Mouse (Mus musculus): ENCODE results near the gene Ethe1. TPM values are rescaled to one million over a fixed set of nuclear protein-coding genes. Genes with fewer than 3 reads are reported as not detected.
"Not testable (repeated sequence)": the region's sequence is repeated elsewhere in the genome, so short reads cannot be mapped to it uniquely, and the experiment has no call there.

The Ethe1 gene
- polyA plus RNA-seq, 1 experiment = 34.7 TPM

DNA sequence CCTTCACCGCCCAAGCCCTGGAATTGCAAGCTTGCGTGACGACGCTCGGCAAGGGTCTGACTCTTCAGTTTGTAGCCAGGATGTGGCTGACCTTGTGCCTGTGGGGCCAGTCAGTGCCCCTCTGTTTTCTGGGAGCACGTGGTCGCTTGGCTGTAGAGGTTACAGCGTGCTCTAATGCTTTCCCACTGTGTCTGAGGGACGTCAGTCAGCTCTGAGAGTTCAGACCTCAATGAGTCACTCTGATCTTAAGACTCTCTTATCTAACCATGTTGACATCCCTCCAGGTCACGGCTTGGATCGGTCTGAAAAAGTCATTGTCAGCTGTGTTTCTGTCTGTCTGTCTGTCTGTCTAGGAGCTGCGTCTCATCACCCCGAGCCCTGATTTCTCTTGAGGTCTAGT, 27.5 kb downstream of the Ethe1 start:
- Histone ChIP-seq H3ac (ENCODE audit: control insufficient read depth, insufficient read length) (no peak overlapping the region), H3K4me3 (no peak overlapping the region), H3K27me3 (ENCODE audit: control insufficient read depth, insufficient read depth, insufficient read length) (no peaks in the 10 kb centered on the region), H3K4me2 (ENCODE audit: low read depth) (no peak overlapping the region), H3K79me2 (ENCODE audit: control insufficient read depth, insufficient read depth) (no peaks in the 10 kb centered on the region), H3K36me3 (ENCODE audit: control insufficient read depth, insufficient read depth) (peaks cover 6% of the 10 kb centered on the region)
- TF ChIP-seq REST (IDR thresholded peaks at IDR 0.05; ENCODE audit: insufficient read depth, insufficient read length) (no peak), TCF3 (IDR thresholded peaks at IDR 0.05; ENCODE audit: insufficient read length, low read depth) (no peak), POLR2A (IDR thresholded peaks at IDR 0.05; ENCODE audit: insufficient read length, low read depth) (no peak), SRF (IDR thresholded peaks at IDR 0.05; ENCODE audit: control insufficient read depth, insufficient read length, low read depth) (no peak), USF1 (IDR thresholded peaks at IDR 0.05; ENCODE audit: low read depth) (no peak), MYOG (IDR thresholded peaks at IDR 0.05; ENCODE audit: control insufficient read depth in 1 of 3, insufficient read depth in 1 of 3, insufficient read length in 2 of 3, low read depth in 2 of 3) (no peak), TCF12 (IDR thresholded peaks at IDR 0.05; ENCODE audit: insufficient read depth, poor library complexity, severe bottlenecking) (no peak), MYOD1 (IDR thresholded peaks at IDR 0.05; ENCODE audit: control insufficient read depth in 1 of 3, insufficient read length in 2 of 3, low read depth in 2 of 3) (no peak), E2F4 (IDR thresholded peaks at IDR 0.05; ENCODE audit: insufficient read depth) (no peak), CEBPB (IDR thresholded peaks at IDR 0.05; ENCODE audit: insufficient read depth, poor library complexity, severe bottlenecking) (no peak), MAX (IDR thresholded peaks at IDR 0.05; ENCODE audit: low read depth) (no peak), POLR2AphosphoS2 (IDR thresholded peaks at IDR 0.05; ENCODE audit: insufficient read length, low read depth) (no peak)

DNA sequence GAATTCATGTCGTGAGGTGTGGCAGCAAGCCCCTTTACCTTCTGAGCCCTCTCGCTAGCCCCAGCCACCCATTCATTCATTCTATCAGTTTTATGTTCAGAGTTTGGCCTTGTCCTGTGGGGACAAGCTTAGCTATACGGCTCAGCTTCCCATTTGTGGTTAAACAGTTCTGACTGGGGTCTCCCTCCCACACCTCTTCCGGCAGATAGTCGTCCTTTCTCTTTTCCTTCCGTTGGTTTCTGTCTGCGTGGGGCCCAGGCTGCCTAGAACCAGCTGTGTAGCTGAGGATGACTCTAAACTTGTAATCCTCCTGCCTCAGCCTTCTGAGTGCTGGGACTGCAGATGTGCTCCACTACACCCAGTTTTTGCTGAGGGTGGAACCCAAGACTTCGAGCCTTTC, 30.4 kb downstream of the Ethe1 start:
- H3K4me3 ChIP-seq = no peak overlapping the region
- H3K79me2 ChIP-seq (ENCODE audit: control insufficient read depth, insufficient read depth) = no peaks in the 10 kb centered on the region
- H3K4me2 ChIP-seq (ENCODE audit: low read depth) = no peak overlapping the region
- H3ac ChIP-seq (ENCODE audit: control insufficient read depth, insufficient read length) = no peak overlapping the region
- no peaks in the 10 kb centered on the region for H3K27me3 ChIP-seq (ENCODE audit: control insufficient read depth, insufficient read depth, insufficient read length)
- TF ChIP-seq MYOG (IDR thresholded peaks at IDR 0.05; ENCODE audit: control insufficient read depth in 1 of 3, insufficient read depth in 1 of 3, insufficient read length in 2 of 3, low read depth in 2 of 3) = no peak
- TF ChIP-seq POLR2A (IDR thresholded peaks at IDR 0.05; ENCODE audit: insufficient read length, low read depth) = no peak
- TF ChIP-seq POLR2AphosphoS2 (IDR thresholded peaks at IDR 0.05; ENCODE audit: insufficient read length, low read depth) = no peak
- TF ChIP-seq E2F4 (IDR thresholded peaks at IDR 0.05; ENCODE audit: insufficient read depth) = no peak
- H3K36me3 ChIP-seq (ENCODE audit: control insufficient read depth, insufficient read depth) = peaks cover 7% of the 10 kb centered on the region

DNA sequence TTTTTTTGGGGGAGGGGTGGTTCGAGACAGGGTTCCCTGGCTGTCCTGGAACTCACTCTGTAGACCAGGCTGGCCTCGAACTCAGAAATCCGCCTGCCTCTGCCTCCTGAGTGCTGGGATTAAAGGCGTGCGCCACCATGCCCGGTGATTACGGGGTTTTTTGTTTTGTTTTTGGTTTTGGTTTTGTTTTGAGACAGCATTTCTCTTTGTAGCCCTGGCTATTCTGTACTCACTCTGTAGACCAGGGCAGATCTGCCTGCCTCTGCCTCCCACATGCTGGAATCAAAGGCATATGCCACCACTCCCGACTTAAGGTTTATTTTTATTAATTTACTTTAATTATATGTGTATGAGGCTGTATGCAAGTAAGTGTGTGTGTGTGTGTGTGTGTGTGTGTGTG, 31.0 kb downstream of the Ethe1 start:
- H3K79me2 ChIP-seq (ENCODE audit: control insufficient read depth, insufficient read depth); H3K4me2 ChIP-seq (ENCODE audit: low read depth); H3ac ChIP-seq (ENCODE audit: control insufficient read depth, insufficient read length); H3K27me3 ChIP-seq (ENCODE audit: control insufficient read depth, insufficient read depth, insufficient read length); H3K36me3 ChIP-seq (ENCODE audit: control insufficient read depth, insufficient read depth); H3K4me3 ChIP-seq: not testable (repeated sequence)

DNA sequence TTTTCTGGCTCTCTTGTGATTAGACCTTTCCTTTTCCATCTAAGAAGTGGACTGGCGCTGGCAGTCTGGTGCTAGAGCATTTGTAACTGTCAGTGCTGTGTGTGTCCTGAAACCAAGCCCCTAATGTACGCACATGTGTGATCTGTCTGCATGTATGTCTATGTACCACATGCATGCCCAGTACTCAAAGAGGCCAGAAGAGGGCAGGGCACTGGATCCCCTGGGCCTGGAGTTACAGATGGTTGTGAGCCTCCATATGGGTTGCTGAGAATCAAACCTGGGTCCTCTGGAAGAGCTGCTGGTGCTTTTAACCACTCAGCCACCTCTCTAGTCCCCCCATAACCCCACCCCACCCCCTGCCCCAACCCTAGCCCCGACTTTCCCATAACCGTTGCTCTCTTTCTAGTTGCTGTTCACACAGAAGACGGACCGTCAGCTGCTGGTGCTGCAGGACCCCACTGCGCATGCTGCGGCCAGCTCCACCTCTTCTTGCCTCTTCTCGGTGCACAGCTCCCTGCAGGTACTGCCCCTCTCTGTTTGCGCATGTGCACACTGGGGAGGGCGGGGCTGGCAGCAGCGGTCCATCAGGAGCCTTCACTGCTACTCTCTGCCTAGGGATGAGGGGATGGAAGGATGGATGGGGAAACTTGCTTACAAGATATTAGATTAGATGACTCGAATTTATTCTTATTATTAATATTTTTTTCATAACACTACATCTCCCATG, 32.5 kb downstream of the Ethe1 start:
- H3K79me2 ChIP-seq (ENCODE audit: control insufficient read depth, insufficient read depth) = no peaks in the 10 kb centered on the region
- peaks cover 13% of the 10 kb centered on the region for H3K36me3 ChIP-seq (ENCODE audit: control insufficient read depth, insufficient read depth)
- no peak overlapping the region for H3ac ChIP-seq (ENCODE audit: control insufficient read depth, insufficient read length)
- H3K27me3 ChIP-seq (ENCODE audit: control insufficient read depth, insufficient read depth, insufficient read length) = no peaks in the 10 kb centered on the region
- TF ChIP-seq USF1 (IDR thresholded peaks at IDR 0.05; ENCODE audit: low read depth) (no peak), MYOG (IDR thresholded peaks at IDR 0.05; ENCODE audit: control insufficient read depth in 1 of 3, insufficient read depth in 1 of 3, insufficient read length in 2 of 3, low read depth in 2 of 3) (no peak), TCF12 (IDR thresholded peaks at IDR 0.05; ENCODE audit: insufficient read depth, poor library complexity, severe bottlenecking) (no peak), POLR2A (IDR thresholded peaks at IDR 0.05; ENCODE audit: insufficient read length, low read depth) (no peak), TCF3 (IDR thresholded peaks at IDR 0.05; ENCODE audit: insufficient read length, low read depth) (no peak), REST (IDR thresholded peaks at IDR 0.05; ENCODE audit: insufficient read depth, insufficient read length) (no peak), SRF (IDR thresholded peaks at IDR 0.05; ENCODE audit: control insufficient read depth, insufficient read length, low read depth) (no peak), MYOD1 (IDR thresholded peaks at IDR 0.05; ENCODE audit: control insufficient read depth in 1 of 3, insufficient read length in 2 of 3, low read depth in 2 of 3) (no peak), CEBPB (IDR thresholded peaks at IDR 0.05; ENCODE audit: insufficient read depth, poor library complexity, severe bottlenecking) (no peak), E2F4 (IDR thresholded peaks at IDR 0.05; ENCODE audit: insufficient read depth) (no peak), MAX (IDR thresholded peaks at IDR 0.05; ENCODE audit: low read depth) (no peak), POLR2AphosphoS2 (IDR thresholded peaks at IDR 0.05; ENCODE audit: insufficient read length, low read depth) (no peak)
- no peak overlapping the region for H3K4me2 ChIP-seq (ENCODE audit: low read depth)
- H3K4me3 ChIP-seq = no peak overlapping the region

DNA sequence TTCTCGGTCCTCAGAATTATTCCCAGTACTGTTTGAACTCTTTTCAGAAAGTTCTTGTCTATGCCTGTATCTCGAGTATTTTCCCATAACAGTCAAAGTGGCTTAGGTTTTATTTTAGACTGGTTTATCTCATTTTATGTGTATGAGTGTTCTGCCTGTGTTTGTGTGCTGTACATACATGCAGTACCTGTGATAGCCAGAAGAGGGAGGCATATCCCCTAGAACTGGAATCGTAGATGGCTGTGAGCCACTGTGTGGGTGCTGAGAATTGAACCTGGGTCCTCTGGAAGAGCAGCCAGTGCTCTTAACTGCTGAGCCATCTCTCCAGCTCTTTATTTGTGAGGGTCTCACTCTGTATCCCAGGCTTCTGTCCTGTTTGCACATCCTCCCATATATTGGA, 33.9 kb downstream of the Ethe1 start:
- H3ac ChIP-seq (ENCODE audit: control insufficient read depth, insufficient read length) = no peak overlapping the region
- TF ChIP-seq MYOG (IDR thresholded peaks at IDR 0.05; ENCODE audit: control insufficient read depth in 1 of 3, insufficient read depth in 1 of 3, insufficient read length in 2 of 3, low read depth in 2 of 3) = no peak
- TF ChIP-seq CEBPB (IDR thresholded peaks at IDR 0.05; ENCODE audit: insufficient read depth, poor library complexity, severe bottlenecking) = no peak
- no peak for TF ChIP-seq MYOD1 (IDR thresholded peaks at IDR 0.05; ENCODE audit: control insufficient read depth in 1 of 3, insufficient read length in 2 of 3, low read depth in 2 of 3)
- no peak for TF ChIP-seq POLR2A (IDR thresholded peaks at IDR 0.05; ENCODE audit: insufficient read length, low read depth)
- TF ChIP-seq REST (IDR thresholded peaks at IDR 0.05; ENCODE audit: insufficient read depth, insufficient read length) = no peak
- TF ChIP-seq SRF (IDR thresholded peaks at IDR 0.05; ENCODE audit: control insufficient read depth, insufficient read length, low read depth) = no peak
- no peak for TF ChIP-seq TCF12 (IDR thresholded peaks at IDR 0.05; ENCODE audit: insufficient read depth, poor library complexity, severe bottlenecking)
- no peak for TF ChIP-seq MAX (IDR thresholded peaks at IDR 0.05; ENCODE audit: low read depth)
- no peak for TF ChIP-seq POLR2AphosphoS2 (IDR thresholded peaks at IDR 0.05; ENCODE audit: insufficient read length, low read depth)
- TF ChIP-seq E2F4 (IDR thresholded peaks at IDR 0.05; ENCODE audit: insufficient read depth) = no peak
- TF ChIP-seq USF1 (IDR thresholded peaks at IDR 0.05; ENCODE audit: low read depth) = no peak
- no peak for TF ChIP-seq TCF3 (IDR thresholded peaks at IDR 0.05; ENCODE audit: insufficient read length, low read depth)

More for the DNA sequence above, 33.9 kb downstream of the Ethe1 start:
- no peak overlapping the region for H3K4me3 ChIP-seq
- H3K79me2 ChIP-seq (ENCODE audit: control insufficient read depth, insufficient read depth) = no peaks in the 10 kb centered on the region
- H3K36me3 ChIP-seq (ENCODE audit: control insufficient read depth, insufficient read depth) = peaks cover 13% of the 10 kb centered on the region
- no peaks in the 10 kb centered on the region for H3K27me3 ChIP-seq (ENCODE audit: control insufficient read depth, insufficient read depth, insufficient read length)
- no peak overlapping the region for H3K4me2 ChIP-seq (ENCODE audit: low read depth)

All from myocyte (in vitro differentiated cells).